Mouse (Mus musculus): Measurements from ENCODE around the gene Tmem88b.
A peak's percentile ranks its signal among the peaks of the same experiment; 100 is the strongest.
"Not testable (repeated sequence)": the region's sequence is repeated elsewhere in the genome, so short reads cannot be mapped to it uniquely, and the experiment has no call there.

Tmem88b gene

DNA sequence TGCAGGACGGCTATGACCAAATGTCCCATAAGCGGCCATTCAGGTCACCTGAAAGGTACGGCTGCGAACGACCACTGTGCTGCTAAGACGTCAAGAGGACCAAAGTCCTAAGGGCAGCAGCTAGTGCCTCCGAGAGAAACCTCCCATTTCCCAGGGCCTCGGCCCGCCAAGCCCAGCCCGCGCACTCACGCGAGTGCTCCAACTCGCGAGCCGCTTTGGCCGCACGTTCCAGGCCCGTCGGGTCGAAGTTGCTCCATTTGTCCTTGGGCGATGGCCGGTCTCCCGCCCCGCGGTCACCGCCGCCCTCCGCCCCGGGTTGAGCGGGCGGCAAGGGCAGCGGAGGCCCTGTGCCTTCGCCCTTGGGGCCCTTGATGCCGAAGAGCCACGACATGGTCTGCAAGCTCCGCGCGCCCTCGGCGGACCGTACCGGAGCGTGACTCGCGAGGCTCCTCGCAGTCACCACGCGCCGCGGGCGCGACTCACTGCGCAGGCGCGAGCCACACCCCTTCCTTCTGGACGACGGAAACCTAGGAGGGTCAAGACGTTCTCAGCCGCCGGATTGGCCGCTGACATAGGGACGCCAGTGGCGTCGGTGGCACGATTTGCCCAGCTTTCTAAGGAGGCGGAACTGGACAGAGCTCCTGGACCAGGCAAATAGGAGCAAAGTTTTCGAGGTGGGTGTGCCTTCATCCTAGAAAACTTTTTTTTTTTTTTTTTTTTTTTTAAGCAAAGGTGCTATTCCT is 24.9 kb downstream of the Tmem88b start, which contains the start of gene Atad3a:
Gene Atad3a, minus strand, starts transcription at position 481 of the 743 bp plus-strand sequence.
- peak; percentile 96 for DNase-seq (ENCODE audit: extremely low spot score)

DNA sequence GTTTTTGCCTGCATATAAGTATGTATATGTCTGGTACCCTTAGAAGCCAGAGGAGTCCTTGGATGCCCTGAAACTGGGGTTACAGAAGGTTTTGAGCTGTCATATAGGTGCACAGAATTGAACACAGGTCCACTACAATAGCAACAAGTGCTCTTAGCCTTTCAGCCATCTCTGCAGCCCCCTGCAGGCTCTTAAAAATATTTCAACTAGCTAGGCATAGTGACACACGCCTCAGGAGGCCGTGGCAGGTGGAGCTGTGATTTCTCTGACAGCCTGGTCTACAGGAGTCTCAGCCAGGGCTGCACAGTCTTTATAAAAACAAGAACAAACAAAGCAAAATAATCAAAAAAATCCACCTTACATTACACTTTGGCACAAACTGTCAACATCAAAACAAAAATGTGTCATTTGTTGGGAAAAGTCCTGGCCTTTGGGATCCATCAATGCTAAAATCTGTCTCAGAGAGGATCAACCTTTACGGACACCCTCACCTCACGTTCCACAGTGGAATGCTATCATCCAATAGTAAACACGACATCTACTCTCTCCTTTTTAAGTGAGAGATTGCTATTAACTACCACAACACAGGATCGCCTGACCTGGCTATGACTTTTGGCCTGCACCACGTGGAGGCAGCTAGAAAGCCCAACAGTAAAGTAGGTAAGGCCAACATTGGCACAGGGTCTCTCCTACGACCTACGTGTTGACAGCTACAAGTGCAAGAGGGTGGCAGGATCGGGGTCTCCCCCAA is 25.6 kb downstream of the Tmem88b start:
- DNase-seq (ENCODE audit: extremely low spot score), result no peak

DNA sequence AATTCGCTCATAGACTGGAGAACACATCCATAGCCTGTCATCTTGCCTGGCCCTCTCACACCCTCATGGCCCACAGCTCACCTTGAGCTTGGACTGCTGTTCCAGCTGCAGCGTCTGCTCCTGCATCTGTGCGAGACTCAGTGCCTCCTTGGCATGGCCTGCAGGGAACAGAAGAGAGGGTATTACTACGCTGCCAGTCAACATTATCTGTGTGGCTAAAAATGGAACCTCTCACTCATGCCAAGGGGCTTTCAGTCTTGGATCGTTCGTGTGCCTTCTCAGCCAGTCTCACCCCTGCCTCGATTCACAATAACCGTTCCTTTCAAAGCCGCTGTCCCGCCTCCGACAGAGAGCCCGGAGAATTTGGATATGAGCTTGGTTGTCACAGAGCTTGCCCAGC is 28.7 kb downstream of the Tmem88b start:
- no peak for DNase-seq (ENCODE audit: extremely low spot score)

DNA sequence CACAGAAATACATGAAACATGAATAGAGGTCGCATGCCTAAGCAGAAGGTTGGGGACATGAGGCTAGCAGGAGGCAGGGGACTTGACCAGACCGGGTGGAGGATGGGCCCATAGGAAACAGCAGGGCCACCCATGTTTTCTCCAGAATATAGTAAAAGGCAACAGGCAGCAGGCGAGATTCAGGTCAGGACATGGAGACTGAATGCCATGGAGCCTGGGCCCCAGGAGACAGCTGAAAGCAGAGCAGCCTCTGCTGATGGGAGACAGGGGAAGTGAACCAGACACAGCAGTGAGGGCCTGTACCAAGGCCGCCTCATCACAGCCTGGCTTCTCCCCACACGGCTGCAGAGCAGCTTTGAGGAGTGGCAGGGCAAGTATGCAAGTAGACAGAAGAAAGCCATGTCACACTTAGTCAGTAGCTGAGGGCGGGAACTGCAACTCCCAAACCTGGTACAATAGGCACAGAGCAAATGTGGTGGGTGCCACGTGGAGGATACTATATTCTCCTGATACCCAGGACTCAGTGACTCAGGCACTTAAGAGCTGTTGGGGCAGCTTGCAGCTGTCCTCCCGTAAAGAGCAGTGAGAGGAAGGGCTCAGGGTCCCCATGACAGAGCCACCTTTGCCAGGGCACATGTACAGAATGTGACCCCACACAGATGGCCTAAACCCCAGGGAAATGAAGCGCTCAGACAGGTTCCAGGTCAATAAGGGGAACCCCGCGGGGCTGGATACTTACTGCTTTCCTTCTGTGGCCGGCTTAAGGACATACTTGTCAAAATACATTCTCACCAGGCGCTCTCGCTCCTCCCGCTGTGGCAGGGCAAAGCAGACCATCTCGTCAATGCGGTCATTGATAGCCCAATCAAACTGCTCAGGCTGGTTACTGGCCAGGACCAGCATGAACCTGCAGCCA is 38.8 kb downstream of the Tmem88b start:
- no peak for DNase-seq (ENCODE audit: extremely low spot score)

DNA sequence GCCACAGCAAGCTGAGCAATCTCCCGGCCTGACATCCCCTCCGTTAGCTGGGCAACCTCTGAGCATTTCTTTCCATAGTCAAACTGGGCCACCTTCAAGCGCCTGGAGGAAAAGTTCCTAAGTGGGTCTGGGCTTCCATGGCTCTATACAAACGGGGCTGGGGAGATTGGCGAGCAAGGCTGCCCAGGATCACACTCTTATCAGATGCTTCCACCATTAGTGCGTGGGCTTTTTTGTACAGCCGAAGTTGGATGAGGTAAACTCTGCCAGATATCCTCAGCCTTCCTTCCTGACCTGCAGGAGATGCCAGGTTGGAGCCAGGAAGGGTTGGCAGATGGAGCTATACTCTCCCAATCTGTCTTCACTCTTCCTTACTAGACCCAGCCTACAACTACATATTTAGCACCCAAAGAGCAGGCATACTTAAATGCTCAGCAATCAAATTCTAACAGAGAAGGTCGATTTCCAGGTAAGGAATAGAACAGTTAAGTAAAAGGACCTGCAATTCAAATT is 39.6 kb downstream of the Tmem88b start:
- no peak for DNase-seq (ENCODE audit: extremely low spot score)

DNA sequence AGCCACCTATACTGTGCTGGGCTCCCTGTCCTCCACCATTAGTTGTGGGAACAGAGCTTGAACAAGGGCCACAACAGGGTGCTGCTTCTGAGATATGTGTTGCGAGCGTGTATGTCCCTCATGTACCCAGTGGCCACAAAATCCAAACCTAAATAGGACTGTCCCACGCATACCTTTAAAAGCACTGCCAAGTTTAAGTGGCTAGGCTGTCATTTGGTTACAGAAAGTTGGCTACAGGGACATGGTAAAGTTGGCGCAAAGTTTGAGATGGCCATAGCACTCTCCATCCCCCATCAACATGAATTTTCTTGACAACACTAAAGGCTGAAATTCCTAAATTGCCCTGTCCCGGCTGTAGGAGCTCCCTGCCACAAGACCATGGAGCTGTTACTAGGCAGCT is 40.5 kb downstream of the Tmem88b start:
- no peak for DNase-seq (ENCODE audit: extremely low spot score)

DNA sequence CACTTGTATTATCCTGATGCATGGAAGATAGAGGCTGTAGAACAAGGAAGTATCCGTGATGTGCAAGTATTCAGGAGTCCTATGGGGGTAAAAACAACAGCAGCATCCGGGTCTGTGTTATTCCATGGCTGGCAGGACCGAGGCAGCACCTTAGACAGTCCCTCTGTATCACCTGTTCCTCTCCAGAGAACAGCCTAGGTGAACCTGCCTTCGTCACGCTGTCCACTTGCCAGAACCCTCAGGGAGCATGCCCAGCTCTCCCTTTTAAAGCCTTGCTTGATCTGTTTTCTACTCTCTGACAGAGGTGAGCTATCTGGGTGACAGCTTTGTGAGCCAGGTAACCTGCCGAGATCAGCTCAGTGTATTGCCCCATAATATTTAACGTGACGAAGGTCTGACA is 41.2 kb downstream of the Tmem88b start:
- no peak for DNase-seq (ENCODE audit: extremely low spot score)

DNA sequence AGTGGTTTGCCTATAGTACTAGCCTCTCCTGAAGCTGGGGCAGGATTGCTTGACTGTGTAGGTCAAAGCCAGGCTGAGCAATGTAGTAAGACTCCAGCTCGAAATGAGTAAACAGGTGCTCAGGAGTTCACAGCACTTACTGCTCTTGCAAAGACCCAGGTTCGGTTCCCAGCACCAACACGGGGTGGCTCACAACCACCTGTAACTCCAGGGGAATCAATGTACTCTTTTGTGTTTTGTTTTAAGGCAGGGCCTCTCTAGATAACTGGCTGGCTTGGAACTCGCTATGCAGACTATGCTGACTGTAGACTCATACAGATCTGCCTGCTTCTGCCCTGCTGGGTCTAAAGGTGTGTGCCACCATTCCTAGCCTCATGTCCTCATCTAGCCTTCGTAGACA is 43.0 kb downstream of the Tmem88b start:
- no peak for DNase-seq (ENCODE audit: extremely low spot score)

DNA sequence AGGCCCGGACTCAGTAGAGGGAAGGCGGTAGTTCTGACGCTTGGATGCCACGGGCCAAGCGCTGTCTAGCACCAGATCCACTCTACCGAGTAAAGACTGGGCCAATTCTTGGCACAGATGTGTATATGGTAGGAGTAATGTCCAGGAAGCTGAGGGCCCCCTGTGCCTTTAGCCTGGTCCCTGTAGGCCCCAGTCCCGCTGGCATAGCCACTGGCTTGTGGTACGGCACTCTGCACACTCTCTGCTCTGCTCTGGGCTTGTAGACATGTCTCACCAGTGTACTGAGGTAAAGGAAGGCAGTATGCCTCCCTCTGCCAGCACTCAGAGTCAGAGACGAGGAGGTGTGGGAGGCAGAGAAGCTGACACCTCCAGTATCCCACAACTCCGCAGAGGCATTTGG is 45.0 kb downstream of the Tmem88b start:
- not testable (repeated sequence) for DNase-seq (ENCODE audit: extremely low spot score)

DNA sequence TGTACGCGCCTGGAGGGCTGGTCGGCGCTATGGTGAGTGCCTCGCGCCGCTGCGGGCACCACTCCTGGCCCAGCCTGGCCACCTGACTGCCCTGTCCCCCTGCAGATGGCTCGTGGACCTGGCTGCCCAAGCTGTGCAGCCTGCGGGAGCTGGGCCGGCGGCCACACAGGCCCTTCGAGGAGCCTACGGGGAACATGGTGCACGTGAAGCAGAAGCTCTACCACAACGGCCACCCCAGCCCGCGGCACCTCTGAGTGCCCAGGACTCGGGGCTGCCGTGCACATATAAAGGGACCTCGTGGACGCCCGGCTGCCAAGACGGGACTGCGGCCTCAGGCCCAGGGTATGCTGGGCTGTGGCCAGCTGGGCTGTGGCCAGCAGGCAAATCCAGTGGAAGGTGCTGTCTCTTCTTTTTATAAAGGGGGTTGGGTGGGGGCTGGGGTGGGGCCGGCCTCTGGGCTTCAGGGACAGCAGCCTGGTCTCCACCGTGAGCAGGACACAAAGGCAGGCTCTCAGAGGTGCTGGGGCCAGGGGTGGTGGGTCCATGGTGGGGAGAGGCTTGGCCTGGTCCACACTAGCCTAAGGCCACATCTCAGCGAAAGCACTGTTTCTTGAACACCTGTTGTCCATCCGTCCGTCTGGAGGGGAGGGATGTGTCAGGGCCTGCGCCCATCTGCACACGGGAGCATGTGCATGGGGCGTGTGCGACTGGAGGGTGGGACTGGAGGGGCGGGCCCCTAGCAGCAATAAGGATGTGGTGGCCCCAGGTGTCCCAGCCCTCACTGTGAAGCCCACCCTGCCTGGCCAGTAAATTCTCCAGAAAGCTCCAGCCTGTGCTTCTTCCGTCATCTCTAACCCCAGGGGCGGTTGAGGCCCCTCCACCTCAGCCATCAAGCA is 45.7 kb downstream of the Tmem88b start:
- no peak for DNase-seq (ENCODE audit: extremely low spot score)

DNA sequence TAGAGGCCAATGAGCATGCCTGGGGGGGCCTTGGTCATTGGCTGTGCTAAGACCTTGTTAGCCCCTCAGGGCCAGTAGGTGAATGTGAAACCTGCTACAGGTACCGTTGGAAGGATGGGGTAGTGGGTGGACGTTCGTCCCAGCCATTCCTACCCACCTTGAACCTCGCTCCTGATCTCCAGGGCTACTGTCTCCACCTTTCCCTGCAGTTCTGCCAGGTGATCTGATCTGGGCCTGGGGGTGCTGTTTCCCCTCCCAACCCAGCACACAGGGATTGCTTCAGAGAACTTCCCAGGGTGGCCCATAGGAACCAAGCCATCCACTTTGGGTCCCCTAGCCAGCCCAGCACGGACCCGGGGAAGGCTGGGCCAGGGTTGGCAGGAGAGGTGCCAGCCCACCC is 46.5 kb downstream of the Tmem88b start:
- DNase-seq (ENCODE audit: extremely low spot score), result no peak

DNA sequence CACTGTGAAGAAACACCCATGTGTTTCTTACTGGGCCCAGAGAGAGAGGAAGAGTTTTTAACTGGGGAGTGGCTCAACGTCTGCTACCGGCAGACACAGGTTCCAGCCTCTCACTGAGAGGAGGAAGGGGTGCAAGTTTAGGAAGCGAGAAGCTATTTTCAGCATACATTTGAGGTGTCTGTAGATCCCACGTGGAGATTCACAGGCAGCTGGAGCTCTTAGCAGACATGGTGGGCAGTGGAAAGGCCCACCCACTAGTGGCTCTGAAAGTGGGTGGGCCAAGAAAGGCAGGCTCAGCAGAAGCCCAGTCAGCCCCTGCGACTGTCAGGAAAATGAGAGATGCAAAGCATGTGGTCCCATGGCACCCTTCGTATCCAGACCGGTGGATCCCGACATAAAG is 47.4 kb downstream of the Tmem88b start:
- DNase-seq (ENCODE audit: extremely low spot score), result no peak

DNA sequence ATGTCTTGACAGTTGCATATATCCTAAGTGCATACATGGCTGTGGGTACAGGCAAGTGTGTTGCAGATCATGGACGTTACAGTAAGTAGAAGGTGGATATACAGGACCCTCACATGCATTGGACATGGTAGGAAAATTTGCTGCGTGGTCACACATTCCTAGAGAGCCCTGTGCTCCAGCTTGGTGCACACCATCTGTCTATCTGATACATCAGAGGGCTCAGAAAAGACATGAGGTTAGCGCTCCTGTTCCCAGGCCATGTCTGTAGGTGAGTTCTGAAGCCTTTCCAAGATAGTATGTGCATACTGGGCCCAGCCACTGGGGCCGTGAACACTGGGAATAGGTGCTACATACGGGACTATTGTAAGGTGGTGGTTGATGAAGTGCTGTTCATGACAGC is 49.3 kb downstream of the Tmem88b start:
- no peak for DNase-seq (ENCODE audit: extremely low spot score)

DNA sequence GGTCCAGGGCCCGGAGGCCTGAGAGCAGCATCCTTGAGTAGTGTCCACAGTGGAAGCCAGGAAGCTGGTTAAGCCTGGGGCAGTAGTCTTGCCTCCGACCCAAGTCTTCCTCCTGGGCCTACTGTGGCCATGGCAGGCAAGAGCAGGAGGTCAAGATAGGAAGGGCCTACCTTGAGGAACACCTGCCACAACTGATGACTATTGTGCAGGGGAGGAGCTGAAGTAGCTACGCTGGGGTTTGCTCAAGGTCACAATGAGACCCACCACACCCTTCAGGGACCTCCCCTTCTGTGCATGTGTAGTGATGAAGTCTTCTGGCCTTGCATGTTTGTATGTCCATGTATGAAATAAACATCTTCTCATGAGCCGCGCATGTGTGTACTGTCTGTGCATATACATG is 49.9 kb downstream of the Tmem88b start:
- DNase-seq (ENCODE audit: extremely low spot score), result no peak

DNA sequence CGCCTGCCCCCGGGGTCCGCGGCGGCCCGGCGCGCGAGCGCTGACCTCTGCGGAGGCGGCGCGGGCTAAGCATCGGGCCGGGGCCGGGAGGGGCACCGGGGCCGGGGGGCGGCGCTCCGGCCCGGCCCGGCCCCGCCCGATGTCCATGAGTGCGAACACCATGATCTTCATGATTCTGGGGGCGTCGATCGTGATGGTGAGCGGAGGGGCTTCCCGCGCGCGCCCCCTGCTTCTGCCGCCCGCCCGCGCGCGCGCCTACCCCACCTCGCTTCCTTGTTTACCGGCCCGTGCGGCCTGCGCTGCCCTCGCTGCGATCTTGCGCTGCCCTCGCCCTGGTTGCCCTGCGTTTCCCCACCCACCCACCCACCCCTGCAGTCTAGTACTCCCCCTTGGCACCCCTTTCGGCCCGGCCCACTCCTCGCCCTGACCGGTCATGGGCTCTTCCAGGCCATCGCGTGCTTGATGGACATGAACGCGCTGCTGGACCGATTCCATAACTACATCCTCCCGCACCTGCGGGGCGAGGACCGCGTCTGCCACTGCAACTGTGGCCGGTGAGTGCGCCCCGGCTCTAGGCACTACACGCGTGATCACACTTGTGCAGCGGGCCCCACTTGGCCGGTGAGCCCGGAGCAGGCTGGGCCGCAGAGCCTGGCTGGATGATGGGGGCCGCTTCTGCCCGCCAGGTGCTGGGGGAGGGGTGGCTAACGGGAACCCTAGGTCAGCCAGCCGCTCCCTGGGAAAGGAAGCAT is 50.5 kb downstream of the Tmem88b start:
- peak; percentile 57 for DNase-seq (ENCODE audit: extremely low spot score)

DNA sequence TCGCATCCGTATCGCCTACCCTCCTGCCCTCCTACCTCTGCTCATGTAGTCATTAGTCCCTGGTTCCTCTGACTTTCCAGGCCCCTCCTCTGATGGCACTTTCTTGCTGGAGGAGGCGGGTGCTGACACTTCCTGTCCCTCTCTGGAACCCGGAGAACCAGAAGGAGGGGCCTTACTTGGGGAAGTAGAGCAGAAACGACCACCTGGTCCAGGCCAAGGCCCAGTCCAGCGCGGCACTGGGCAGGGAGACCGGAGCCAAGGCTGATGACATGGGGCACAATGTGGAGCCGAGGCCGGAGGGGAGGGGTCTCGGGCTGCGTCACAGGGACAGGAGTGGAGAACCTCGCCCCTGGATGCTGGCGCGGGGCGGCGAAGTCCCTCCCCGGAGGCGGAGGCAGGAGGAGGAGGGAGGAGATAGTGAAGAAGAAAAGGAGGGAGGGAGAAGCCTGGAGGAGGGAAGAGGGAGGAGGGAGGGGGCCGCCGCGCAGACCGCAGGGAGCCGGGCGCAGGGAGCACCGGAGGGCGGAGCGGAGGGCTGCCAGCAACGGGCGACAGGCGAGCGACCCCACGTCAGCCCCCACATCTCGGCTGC is 51.2 kb downstream of the Tmem88b start, which contains the start of gene Tmem240:
Gene Tmem240, plus strand, starts transcription at position 451 of the 592 bp plus-strand sequence.
- DNase-seq (ENCODE audit: extremely low spot score), result peak; percentile 93

DNA sequence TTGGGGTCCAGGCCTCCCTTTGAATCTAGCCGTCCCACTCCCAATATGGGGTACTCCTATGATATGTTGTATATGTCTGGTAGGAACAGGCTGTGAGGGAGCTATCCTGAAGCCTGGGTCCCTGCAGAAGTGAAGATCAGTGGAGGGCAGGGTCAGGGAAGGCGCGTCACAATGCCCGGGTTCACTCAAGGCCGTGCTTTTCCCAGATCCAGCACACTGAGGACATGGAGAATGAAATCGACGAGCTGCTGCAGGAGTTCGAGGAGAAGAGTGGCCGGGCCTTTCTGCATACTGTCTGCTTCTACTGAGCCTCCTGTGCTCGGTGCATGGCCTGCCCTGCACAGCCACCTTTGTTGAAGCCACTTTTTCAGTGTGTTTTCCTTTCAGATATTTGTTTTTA is 52.4 kb downstream of the Tmem88b start:
- no peak for DNase-seq (ENCODE audit: extremely low spot score)
